Mouse (Mus musculus): ENCODE measurements at regions not wholly inside any gene's neighbourhood (a gene's known extent, or its start where the extent isn't known, plus 50 kb on each side); places are given as distances from the start of the nearest gene placed in this dataset.

GRCm38 (mm10) chr3:123972367-123972766 lies 281.7 kb upstream of the Ndst3 start:
- Histone ChIP-seq H3K27ac (no peak overlapping the region), H3K36me3 (ENCODE audit: poor library complexity, severe bottlenecking) (no peaks in the 10 kb centered on the region), H3K9ac (no peak overlapping the region), H3K27me3 (no peaks in the 10 kb centered on the region), H3K4me1 (no peaks in the 10 kb centered on the region), H3K4me2 (no peak overlapping the region), H3K4me3 (no peak overlapping the region), H3K9me3 (replicated peaks) (no peaks in the 10 kb centered on the region)
- WGBS = 82% methylated on average over 3 of the region's 3 CpGs
- no peak for ATAC-seq

DNA sequence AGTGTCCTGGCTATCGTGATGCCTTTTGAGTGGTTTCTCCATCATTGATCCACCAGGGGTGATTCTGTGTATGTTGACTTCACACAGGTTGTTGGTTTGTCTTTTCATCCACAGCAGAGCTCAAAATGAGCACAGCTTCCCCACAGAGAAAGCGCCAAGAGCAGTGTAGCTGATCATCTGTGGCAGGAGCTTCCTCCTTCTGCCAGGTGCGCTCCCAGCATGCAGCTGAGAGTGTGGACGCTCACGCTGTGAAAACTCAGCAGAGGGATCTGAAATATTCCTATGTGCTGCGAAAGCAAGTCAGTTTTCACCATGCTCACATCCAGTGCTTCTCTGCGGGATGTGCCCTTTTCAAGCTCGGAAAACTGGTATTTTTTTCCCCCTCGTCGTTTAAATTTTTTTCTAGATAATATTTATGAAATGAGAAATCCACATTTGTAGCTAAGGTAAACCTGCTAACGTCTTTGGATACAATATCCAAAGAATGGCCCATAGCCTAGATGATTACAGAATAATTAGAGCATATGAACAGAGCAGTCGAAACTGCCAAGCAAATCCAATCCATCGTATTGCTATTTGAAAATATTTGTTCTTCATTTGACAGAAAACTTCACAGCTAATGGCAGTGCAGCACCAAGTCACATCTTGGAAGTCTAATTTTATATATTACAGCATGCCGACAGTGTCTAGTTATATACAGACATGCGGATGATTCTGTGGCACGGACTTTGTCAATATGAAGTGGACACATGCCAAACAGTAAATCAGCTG lies 283.3 kb upstream of the Ndst3 start:
- peak; percentile 36; the same call in 1 of the 2 replicates for ATAC-seq
- Histone ChIP-seq H3K27me3 (no peaks in the 10 kb centered on the region), H3K4me2 (no peak overlapping the region), H3K4me1 (no peaks in the 10 kb centered on the region), H3K4me3 (no peak overlapping the region), H3K36me3 (ENCODE audit: poor library complexity, severe bottlenecking) (no peaks in the 10 kb centered on the region), H3K9me3 (replicated peaks) (no peaks in the 10 kb centered on the region), H3K9ac (no peak overlapping the region), H3K27ac (no peak overlapping the region)
- WGBS = 75% methylated on average over 16 of the region's 16 CpGs

- Histone ChIP-seq H3K9me3 (replicated peaks) (no peaks in the 10 kb centered on the region), H3K36me3 (ENCODE audit: poor library complexity, severe bottlenecking) (no peaks in the 10 kb centered on the region), H3K27me3 (no peaks in the 10 kb centered on the region), H3K9ac (no peak overlapping the region), H3K4me1 (no peaks in the 10 kb centered on the region), H3K27ac (no peak overlapping the region), H3K4me2 (no peak overlapping the region), H3K4me3 (no peak overlapping the region)
- no peak for ATAC-seq
- 88% methylated on average over 3 of the region's 3 CpGs for WGBS
These were observed 285.8 kb upstream of the Ndst3 start for GRCm38 (mm10) chr3:123976475-123976874.

DNA sequence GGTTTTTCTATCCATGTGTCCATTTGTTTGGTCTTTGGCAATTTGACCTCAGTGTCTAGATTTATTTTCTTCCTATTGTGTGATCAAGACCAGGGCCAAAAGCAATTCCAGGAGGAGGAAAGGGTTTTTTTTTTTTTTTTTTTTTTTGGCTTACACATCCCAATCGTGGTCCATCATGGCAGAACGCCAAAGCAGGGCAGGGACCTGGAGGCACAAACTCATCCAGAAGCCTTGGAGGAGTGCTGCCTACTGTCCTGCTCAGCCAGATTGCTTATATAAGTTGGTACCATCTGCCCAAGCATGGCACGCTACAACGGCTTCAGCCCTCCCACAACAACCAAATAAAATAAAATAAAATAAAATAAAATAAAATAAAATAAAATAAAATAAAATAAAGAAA lies 286.5 kb upstream of the Ndst3 start:
- Histone ChIP-seq H3K4me2 (no peak overlapping the region), H3K4me1 (no peaks in the 10 kb centered on the region), H3K4me3 (no peak overlapping the region), H3K9ac (no peak overlapping the region), H3K9me3 (replicated peaks) (no peaks in the 10 kb centered on the region), H3K36me3 (ENCODE audit: poor library complexity, severe bottlenecking) (no peaks in the 10 kb centered on the region), H3K27me3 (no peaks in the 10 kb centered on the region), H3K27ac (no peak overlapping the region)
- WGBS = 94% methylated on average over 4 of the region's 4 CpGs
- ATAC-seq = 0 out of 2 replicates have a peak, but pooled peaks have one; percentile 41

- H3K27ac ChIP-seq = no peak overlapping the region
- no peaks in the 10 kb centered on the region for H3K4me1 ChIP-seq
- no peak for ATAC-seq
- no peaks in the 10 kb centered on the region for H3K36me3 ChIP-seq (ENCODE audit: poor library complexity, severe bottlenecking)
- no peak overlapping the region for H3K4me2 ChIP-seq
- H3K4me3 ChIP-seq = no peak overlapping the region
- no peaks in the 10 kb centered on the region for H3K9me3 ChIP-seq (replicated peaks)
- no peaks in the 10 kb centered on the region for H3K27me3 ChIP-seq
- no peak overlapping the region for H3K9ac ChIP-seq
These were observed 292.4 kb upstream of the Ndst3 start for GRCm38 (mm10) chr3:123983045-123983444.

DNA sequence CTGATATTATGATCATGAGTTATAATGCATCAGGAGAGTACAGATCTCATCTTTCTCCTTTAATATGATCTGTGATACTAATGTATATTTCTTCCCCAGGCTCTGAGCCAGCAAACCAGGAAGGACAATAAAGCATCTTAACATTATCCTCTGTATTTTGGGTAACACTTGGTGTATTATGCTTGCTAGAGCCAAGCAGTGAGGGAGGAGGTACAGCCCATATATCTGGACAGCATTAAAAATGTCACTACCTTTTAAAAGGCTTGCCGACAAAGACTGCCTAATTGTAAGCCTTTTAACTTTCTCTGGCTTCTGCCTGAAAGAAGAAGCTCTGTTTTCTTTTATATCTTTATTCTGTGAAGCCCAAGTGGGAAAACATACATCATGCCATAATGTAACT lies 292.9 kb upstream of the Ndst3 start:
- Histone ChIP-seq H3K4me3 (no peak overlapping the region), H3K9ac (no peak overlapping the region), H3K27ac (no peak overlapping the region), H3K27me3 (no peaks in the 10 kb centered on the region), H3K4me1 (no peaks in the 10 kb centered on the region), H3K36me3 (ENCODE audit: poor library complexity, severe bottlenecking) (no peaks in the 10 kb centered on the region), H3K4me2 (no peak overlapping the region), H3K9me3 (replicated peaks) (no peaks in the 10 kb centered on the region)
- 80% methylated on average over 1 of the region's 1 CpGs for WGBS
- no peak for ATAC-seq

DNA sequence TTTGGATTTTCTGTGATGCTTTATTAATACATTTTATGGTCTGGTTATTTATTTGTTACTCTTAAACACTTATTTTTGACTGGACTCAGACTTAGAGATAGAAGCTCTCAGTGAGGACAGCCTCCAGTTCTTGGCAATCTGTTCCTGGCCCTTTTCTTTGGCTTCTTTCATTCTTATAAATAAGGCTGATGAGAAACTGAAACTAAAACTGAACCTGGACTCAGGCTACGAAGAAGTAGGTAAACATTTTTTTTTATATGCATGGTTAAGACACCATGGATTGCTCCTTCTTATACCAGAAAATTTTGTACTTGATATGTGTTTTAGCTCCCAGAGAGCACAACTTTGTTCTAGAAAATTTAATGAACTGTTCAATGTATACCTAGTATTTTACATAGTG lies 293.4 kb upstream of the Ndst3 start:
- 67% methylated on average over 1 of the region's 1 CpGs for WGBS
- Histone ChIP-seq H3K9me3 (replicated peaks) (no peaks in the 10 kb centered on the region), H3K27me3 (no peaks in the 10 kb centered on the region), H3K4me3 (no peak overlapping the region), H3K9ac (no peak overlapping the region), H3K4me1 (no peaks in the 10 kb centered on the region), H3K4me2 (no peak overlapping the region), H3K27ac (no peak overlapping the region), H3K36me3 (ENCODE audit: poor library complexity, severe bottlenecking) (no peaks in the 10 kb centered on the region)
- ATAC-seq = no peak

- ATAC-seq = no peak
- Histone ChIP-seq H3K27ac (no peak overlapping the region), H3K9ac (no peak overlapping the region), H3K9me3 (replicated peaks) (no peaks in the 10 kb centered on the region), H3K4me2 (no peak overlapping the region), H3K4me3 (no peak overlapping the region), H3K4me1 (no peaks in the 10 kb centered on the region), H3K27me3 (no peaks in the 10 kb centered on the region), H3K36me3 (ENCODE audit: poor library complexity, severe bottlenecking) (no peaks in the 10 kb centered on the region)
- WGBS = 79% methylated on average over 3 of the region's 3 CpGs
These were observed 309.4 kb upstream of the Ndst3 start for GRCm38 (mm10) chr3:123999957-124000616.

GRCm38 (mm10) chr3:124000883-124001282 lies 310.2 kb upstream of the Ndst3 start:
- Histone ChIP-seq H3K4me3 (no peak overlapping the region), H3K27ac (no peak overlapping the region), H3K27me3 (no peaks in the 10 kb centered on the region), H3K36me3 (ENCODE audit: poor library complexity, severe bottlenecking) (no peaks in the 10 kb centered on the region), H3K9ac (no peak overlapping the region), H3K4me2 (no peak overlapping the region), H3K9me3 (replicated peaks) (no peaks in the 10 kb centered on the region), H3K4me1 (no peaks in the 10 kb centered on the region)
- WGBS = 89% methylated on average over 1 of the region's 1 CpGs
- no peak for ATAC-seq

GRCm38 (mm10) chr3:124011685-124012084 lies 309.0 kb upstream of the Tram1l1 start:
- H3K36me3 ChIP-seq (ENCODE audit: poor library complexity, severe bottlenecking) = no peaks in the 10 kb centered on the region
- no peak overlapping the region for H3K9ac ChIP-seq
- no peaks in the 10 kb centered on the region for H3K9me3 ChIP-seq (replicated peaks)
- H3K27ac ChIP-seq = no peak overlapping the region
- H3K27me3 ChIP-seq = no peaks in the 10 kb centered on the region
- WGBS = 63% methylated on average over 1 of the region's 1 CpGs
- H3K4me2 ChIP-seq = no peak overlapping the region
- ATAC-seq = no peak
- H3K4me3 ChIP-seq = no peak overlapping the region
- no peaks in the 10 kb centered on the region for H3K4me1 ChIP-seq

DNA sequence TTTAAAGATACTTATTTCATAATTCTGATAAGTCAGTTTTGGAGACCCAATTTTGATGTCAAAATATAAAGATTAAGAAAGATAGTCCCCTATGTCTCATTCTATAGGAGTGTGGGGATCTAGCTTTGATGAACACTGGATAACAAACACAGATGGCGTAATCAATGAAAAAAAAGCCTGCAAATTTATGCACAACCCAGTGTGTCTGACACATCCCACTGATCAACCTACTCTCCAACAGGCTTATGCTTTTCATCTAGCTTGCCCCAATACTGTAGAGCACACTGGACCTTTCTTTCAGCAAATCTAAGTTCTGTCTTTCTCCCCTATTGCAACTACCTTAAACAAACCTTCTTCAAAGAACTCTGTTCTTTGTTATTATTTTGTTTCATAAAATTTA lies 302.0 kb upstream of the Tram1l1 start:
- no peaks in the 10 kb centered on the region for H3K4me1 ChIP-seq
- 0 out of 2 replicates have a peak, but pooled peaks have one; percentile 63 for ATAC-seq
- H3K4me2 ChIP-seq = no peak overlapping the region
- H3K4me3 ChIP-seq = no peak overlapping the region
- no peaks in the 10 kb centered on the region for H3K9me3 ChIP-seq (replicated peaks)
- H3K9ac ChIP-seq = no peak overlapping the region
- no peaks in the 10 kb centered on the region for H3K36me3 ChIP-seq (ENCODE audit: poor library complexity, severe bottlenecking)
- H3K27ac ChIP-seq = no peak overlapping the region
- H3K27me3 ChIP-seq = no peaks in the 10 kb centered on the region
- 79% methylated on average over 1 of the region's 1 CpGs for WGBS

DNA sequence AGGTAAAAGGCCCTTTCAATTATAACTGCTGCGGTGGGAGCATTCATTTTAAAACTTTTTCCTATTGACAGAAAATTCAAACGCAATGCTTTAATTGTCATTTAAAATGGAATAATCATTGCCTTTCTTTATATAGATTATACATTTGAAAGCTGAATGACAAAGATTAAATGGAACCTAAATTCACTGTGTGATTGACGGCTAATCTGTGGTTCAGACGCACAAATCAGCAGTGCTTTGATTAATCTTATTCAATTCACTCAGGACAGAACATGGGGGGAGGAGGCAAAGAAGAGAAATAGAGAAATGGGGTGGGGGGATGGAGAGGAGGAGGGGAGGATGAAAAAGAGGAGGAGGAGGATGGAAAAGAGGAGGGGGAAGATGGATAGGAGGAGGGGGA lies 294.5 kb upstream of the Tram1l1 start:
- no peak overlapping the region for H3K27ac ChIP-seq
- H3K4me1 ChIP-seq = no peaks in the 10 kb centered on the region
- ATAC-seq = peak; percentile 76; the same call in 1 of the 2 replicates
- no peak overlapping the region for H3K9ac ChIP-seq
- no peak overlapping the region for H3K4me3 ChIP-seq
- no peak overlapping the region for H3K4me2 ChIP-seq
- no peaks in the 10 kb centered on the region for H3K36me3 ChIP-seq (ENCODE audit: poor library complexity, severe bottlenecking)
- 26% methylated on average over 4 of the region's 4 CpGs for WGBS
- no peaks in the 10 kb centered on the region for H3K9me3 ChIP-seq (replicated peaks)
- no peaks in the 10 kb centered on the region for H3K27me3 ChIP-seq

Measured in forebrain, embryonic 13.5 days (tissue).